In genomic region chr8:24352322-24352721, GRCm38 (mm10) we compare ENCODE assay signal across 17 mouse cellular contexts.
DNase-seq lines count a peak whose midpoint lies in the region; ATAC-seq and TF ChIP-seq lines count a peak whose summit lies in the region.
"Had no signal": no experiment of that assay in that cellular context is flagged by ENCODE, and none has a peak within 500 bp of the region (broad histone marks: within the 10 kb centered on the region; RNA-seq: fewer than 3 reads in every experiment).

No protein-coding gene starts in this region.

- no peak for DNase-seq in gastrocnemius, adult 2 months
- no peak for DNase-seq in gastrocnemius, adult 8-10 months (ENCODE audit: low spot score in 2 of 2)
- DNase-seq in hindbrain, embryonic 14.5 days (ENCODE audit: low spot score), result no peak
- DNase-seq in hindbrain, embryonic 11.5 days (ENCODE audit: low spot score), result no peak
- no peak for DNase-seq in lung, postnatal 25 days (ENCODE audit: low spot score)
- no peak for DNase-seq in cerebellum, postnatal 10 days
- DNase-seq: cerebellum, adult 18-20 months; gastrocnemius, postnatal 10 days; liver, postnatal 0 days; thymus, postnatal 25 days had no signal

- no peak overlapping the region for H3K9ac ChIP-seq in hindbrain, embryonic 14.5 days
- H3K9ac ChIP-seq in hindbrain, embryonic 11.5 days (ENCODE audit: low read depth, low read length), result no peak overlapping the region
- H3K9ac ChIP-seq in lung, embryonic 16.5 days (ENCODE audit: low read length), result no peak overlapping the region
- no peak overlapping the region for H3K9ac ChIP-seq in forebrain, embryonic 12.5 days
- H3K9ac ChIP-seq: liver, postnatal 0 days; neural tube, embryonic 12.5 days had no signal

- 75% methylated on average over 9 of the region's 9 CpGs for WGBS in hindbrain, embryonic 14.5 days
- WGBS in hindbrain, embryonic 11.5 days, result 76% methylated on average over 9 of the region's 9 CpGs
- 27% methylated on average over 9 of the region's 9 CpGs for WGBS in lung, embryonic 16.5 days
- 83% methylated on average over 9 of the region's 9 CpGs for whole genome bisulfite sequencing in forebrain, embryonic 12.5 days

- peak overlapping the region; percentile 68 for H3K4me3 ChIP-seq in gastrocnemius, adult 2 months
- H3K4me3 ChIP-seq in hindbrain, embryonic 14.5 days (replicated peaks; ENCODE audit: low read length), result no peak overlapping the region
- H3K4me3 ChIP-seq in hindbrain, embryonic 11.5 days (ENCODE audit: low read depth, low read length), result no peak overlapping the region
- H3K4me3 ChIP-seq in lung, embryonic 16.5 days (ENCODE audit: low read length), result peak overlapping the region; percentile 34
- no peak overlapping the region for H3K4me3 ChIP-seq in forebrain, embryonic 12.5 days (replicated peaks)
- H3K4me3 ChIP-seq: layer of hippocampus, adult 2 months; neural tube, embryonic 12.5 days had no signal

- H3K4me2 ChIP-seq in hindbrain, embryonic 14.5 days (replicated peaks), result 0 out of 2 replicates have a peak overlapping the region, but pooled peaks have one; percentile 19
- H3K4me2 ChIP-seq in hindbrain, embryonic 11.5 days (replicated peaks; ENCODE audit: low read depth, low read length), result no peak overlapping the region
- H3K4me2 ChIP-seq in lung, embryonic 16.5 days (ENCODE audit: low read depth, low read length), result peak overlapping the region; percentile 51
- H3K4me2 ChIP-seq in forebrain, embryonic 12.5 days, result no peak overlapping the region
- H3K4me2 ChIP-seq: neural tube, embryonic 12.5 days had no signal

- no peak for TF ChIP-seq CTCF in gastrocnemius, adult 2 months (IDR thresholded peaks at IDR 0.05)

- peak overlapping the region; percentile 65; the same call in 1 of the 2 replicates for H3K27ac ChIP-seq in gastrocnemius, adult 2 months
- H3K27ac ChIP-seq in hindbrain, embryonic 14.5 days, result no peak overlapping the region
- no peak overlapping the region for H3K27ac ChIP-seq in hindbrain, embryonic 11.5 days (ENCODE audit: low read depth, low read length)
- H3K27ac ChIP-seq in lung, embryonic 16.5 days (ENCODE audit: low read length), result no peak overlapping the region
- H3K27ac ChIP-seq in forebrain, embryonic 12.5 days, result no peak overlapping the region
- H3K27ac ChIP-seq: layer of hippocampus, adult 2 months; neural tube, embryonic 12.5 days had no signal

- H3K27me3 ChIP-seq in hindbrain, embryonic 14.5 days (ENCODE audit: control insufficient read depth, insufficient read depth, low read length), result no peaks in the 10 kb centered on the region
- no peaks in the 10 kb centered on the region for H3K27me3 ChIP-seq in hindbrain, embryonic 11.5 days (ENCODE audit: control insufficient read depth, insufficient read depth, low read length)
- H3K27me3 ChIP-seq in lung, embryonic 16.5 days (ENCODE audit: control insufficient read depth, insufficient read depth, low read depth, low read length), result no peaks in the 10 kb centered on the region
- H3K27me3 ChIP-seq in forebrain, embryonic 12.5 days, result no peaks in the 10 kb centered on the region
- H3K27me3 ChIP-seq: neural tube, embryonic 12.5 days; Patski had no signal

- H3K4me1 ChIP-seq in hindbrain, embryonic 14.5 days (replicated peaks; ENCODE audit: control insufficient read depth, insufficient read depth, low read length), result no peaks in the 10 kb centered on the region; the same call in 1 of the 2 replicates
- H3K4me1 ChIP-seq in hindbrain, embryonic 11.5 days (replicated peaks; ENCODE audit: control insufficient read depth, insufficient read depth, low read length), result no peaks in the 10 kb centered on the region
- 0 out of 2 replicates have a peak, but pooled peaks cover 2% of the 10 kb centered on the region for H3K4me1 ChIP-seq in lung, embryonic 16.5 days (replicated peaks; ENCODE audit: control insufficient read depth, insufficient read depth, low read length)
- H3K4me1 ChIP-seq in forebrain, embryonic 12.5 days, result 0 out of 2 replicates have a peak, but pooled peaks cover 3% of the 10 kb centered on the region

- no peaks in the 10 kb centered on the region for H3K36me3 ChIP-seq in hindbrain, embryonic 14.5 days (replicated peaks; ENCODE audit: control insufficient read depth, insufficient read depth)
- no peaks in the 10 kb centered on the region for H3K36me3 ChIP-seq in hindbrain, embryonic 11.5 days (ENCODE audit: control insufficient read depth, insufficient read depth, low read length)
- H3K36me3 ChIP-seq in lung, embryonic 16.5 days (ENCODE audit: control insufficient read depth, insufficient read depth, low read length), result no peaks in the 10 kb centered on the region
- H3K36me3 ChIP-seq in forebrain, embryonic 12.5 days (replicated peaks), result no peaks in the 10 kb centered on the region
- H3K36me3 ChIP-seq: neural tube, embryonic 12.5 days had no signal

- intact Hi-C loops in gastrocnemius, adult 2 months (cut with DNase I), result no loop called here

- no peak for ATAC-seq in hindbrain, embryonic 14.5 days (ENCODE audit: low FRiP score)
- no peak for ATAC-seq in hindbrain, embryonic 11.5 days (ENCODE audit: low FRiP score)
- no peak for ATAC-seq in lung, embryonic 16.5 days (ENCODE audit: low read depth)
- no peak for ATAC-seq in forebrain, embryonic 12.5 days (ENCODE audit: low FRiP score)
- ATAC-seq: forebrain, embryonic 14.5 days; liver, postnatal 0 days; midbrain, embryonic 16.5 days; Patski had no signal

- no peaks in the 10 kb centered on the region for H3K9me3 ChIP-seq in hindbrain, embryonic 14.5 days (ENCODE audit: control insufficient read depth, low read length)
- H3K9me3 ChIP-seq in hindbrain, embryonic 11.5 days (ENCODE audit: control insufficient read depth, low read length), result no peaks in the 10 kb centered on the region
- H3K9me3 ChIP-seq in lung, embryonic 16.5 days (ENCODE audit: control insufficient read depth, low read length), result no peaks in the 10 kb centered on the region
- H3K9me3 ChIP-seq in forebrain, embryonic 12.5 days, result no peaks in the 10 kb centered on the region
- H3K9me3 ChIP-seq: neural tube, embryonic 12.5 days had no signal

Comparison
In these comparisons a context has a peak if more than half of its experiments do, and no peak if none do; other contexts are left out.
1. H3K4me2 ChIP-seq: peak in hindbrain, embryonic 14.5 days (single experiment) and lung, embryonic 16.5 days (single experiment); none in hindbrain, embryonic 11.5 days (single experiment) and forebrain, embryonic 12.5 days (single experiment).
2. H3K4me3 ChIP-seq: peak in gastrocnemius, adult 2 months (single experiment) and lung, embryonic 16.5 days (single experiment); none in hindbrain, embryonic 14.5 days (single experiment), hindbrain, embryonic 11.5 days (single experiment) and forebrain, embryonic 12.5 days (single experiment).